Mouse (Mus musculus) neural tube, embryonic 11.5 days (tissue): ENCODE data around the gene Pdcl2. TPM values are rescaled to one million over a fixed set of nuclear protein-coding genes. Genes with fewer than 3 reads are reported as not detected.

Source experiments
- ATAC-seq: fragments of 200-750 bp; cut with Nextera tagmentation; 2 replicates; pipeline ENCODE4 v1.8.0; 2017; ENCODE audit warnings: moderate number of reproducible peaks, mild to moderate bottlenecking, moderate TSS enrichment, moderate library complexity; ENCODE audit not compliant: insufficient read depth, low FRiP score, low TSS enrichment
- DNase-seq: peaks from one replicate; pipeline ENCODE4 v3.0.0-alpha.2; 2015; ENCODE audit warnings: low spot score
- H3K27ac ChIP-seq: fragments of 300-500 bp; sonication (generic); 2 replicates; pipeline ENCODE4 v1.5.1; 2014; ENCODE audit warnings: low read depth, mild to moderate bottlenecking, low read length
- H3K27me3 ChIP-seq: fragments of 300-500 bp; sonication (generic); 2 replicates; pipeline ENCODE4 v1.6.1; 2014; ENCODE audit warnings: mild to moderate bottlenecking, low read length, mixed read lengths; ENCODE audit not compliant: control insufficient read depth, insufficient read depth
- H3K36me3 ChIP-seq: fragments of 300-500 bp; sonication (generic); 2 replicates; pipeline ENCODE4 v1.6.1; 2014; ENCODE audit warnings: mild to moderate bottlenecking, low read length, moderate library complexity, mixed read lengths; ENCODE audit not compliant: control insufficient read depth, insufficient read depth
- H3K4me1 ChIP-seq: fragments of 300-500 bp; sonication (generic); 2 replicates; pipeline ENCODE4 v1.6.1; 2014; ENCODE audit warnings: low read length, mixed read lengths; ENCODE audit not compliant: control insufficient read depth, insufficient read depth
- H3K4me2 ChIP-seq: fragments of 300-500 bp; sonication (generic); 2 replicates; pipeline ENCODE4 v1.6.1; 2014; ENCODE audit warnings: low read depth, mild to moderate bottlenecking, moderate library complexity
- H3K4me3 ChIP-seq: fragments of 300-500 bp; sonication (generic); 2 replicates; pipeline ENCODE4 v1.5.1; 2014; ENCODE audit warnings: low read depth, low read length
- H3K9ac ChIP-seq: fragments of 300-500 bp; sonication (generic); 2 replicates; pipeline ENCODE4 v1.6.1; 2014; ENCODE audit warnings: mild to moderate bottlenecking, low read length
- H3K9me3 ChIP-seq: fragments of 300-500 bp; sonication (generic); 2 replicates; pipeline ENCODE4 v1.6.1; 2016; ENCODE audit warnings: low read length; ENCODE audit not compliant: control insufficient read depth
- WGBS: fragments of 180-500 bp; shearing (Covaris S2); extraction: QIAGEN DNeasy Blood & Tissue Kit; methylation state at CpG from one replicate; pipeline ENCODE4 v1.1.7; 2014; 5-methylcytosine and 5-hydroxymethylcytosine counted together
- polyA plus RNA-seq: library from polyadenylated mRNA; unstranded; fragments of >200 nt; fragmentation: Nextera tagmentation; extraction: Ambion mirVana; gene quantifications from 2 replicates; pipeline ENCODE4 v1.2.1, GENCODE M21; 2014

Gene Pdcl2
- not detected in 2 replicates for polyA plus RNA-seq

DNA sequence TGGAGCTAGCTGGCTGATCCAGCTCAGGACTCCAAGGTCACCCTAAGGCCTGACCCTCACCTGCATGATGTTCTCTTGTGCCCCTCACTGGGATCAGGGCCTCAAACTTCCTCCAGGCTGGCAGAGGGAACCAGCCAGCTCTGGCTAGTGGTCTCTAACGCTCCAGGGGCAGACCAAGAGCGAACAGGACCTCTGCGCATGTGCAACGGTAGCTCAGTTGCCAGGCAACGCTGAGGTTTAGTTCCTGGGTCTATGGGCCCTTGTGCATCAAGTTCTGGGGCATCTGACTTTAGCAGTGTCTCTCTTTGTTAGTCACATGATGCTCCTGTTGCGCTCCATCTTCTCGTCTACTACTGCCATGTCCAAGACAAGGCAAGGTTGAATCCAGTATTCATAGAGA lies at the start of gene Pdcl2:
Gene Pdcl2, minus strand, starts transcription at position 204 of the 400 bp plus-strand sequence.
- no peaks in the 10 kb centered on the region for H3K27me3 ChIP-seq
- no peak within 1 kb of the TSS for H3K4me2 ChIP-seq
- 91% methylated on average over 7 of the region's 7 CpGs for WGBS
- ATAC-seq = no peak
- no peak within 1 kb of the TSS for H3K4me3 ChIP-seq
- H3K36me3 ChIP-seq = no peaks in the 10 kb centered on the region
- H3K9ac ChIP-seq = no peak within 1 kb of the TSS
- no peaks in the 10 kb centered on the region for H3K9me3 ChIP-seq
- H3K4me1 ChIP-seq = no peaks in the 10 kb centered on the region
- no peak within 1 kb of the TSS for H3K27ac ChIP-seq
- no peak for DNase-seq

DNA sequence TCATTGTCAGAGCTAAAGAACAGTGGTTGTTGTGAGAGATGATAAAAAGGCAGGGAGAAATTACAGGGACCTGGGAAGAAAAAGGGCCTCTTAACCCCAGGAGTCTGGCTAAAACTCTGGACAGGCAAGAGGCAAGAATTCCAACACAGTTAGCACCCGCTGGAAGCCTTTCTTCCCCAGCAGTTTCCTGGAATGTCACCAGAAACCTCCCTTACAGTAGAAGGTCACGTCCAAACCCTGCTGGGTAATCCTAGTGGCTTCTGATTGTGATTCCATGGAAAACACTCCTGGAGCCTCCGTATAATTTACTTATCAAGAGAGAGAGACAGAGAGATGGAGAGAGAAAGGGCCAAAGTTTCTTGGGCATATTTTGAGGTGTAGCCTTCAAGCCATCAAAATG lies 48.3 kb upstream of the Pdcl2 start:
- Histone ChIP-seq H3K4me2 (no peak overlapping the region), H3K4me1 (no peaks in the 10 kb centered on the region), H3K9me3 (no peaks in the 10 kb centered on the region), H3K9ac (no peak overlapping the region), H3K27ac (no peak overlapping the region), H3K4me3 (no peak overlapping the region), H3K36me3 (no peaks in the 10 kb centered on the region), H3K27me3 (no peaks in the 10 kb centered on the region)
- 42% methylated on average over 3 of the region's 3 CpGs for WGBS
- DNase-seq = no peak
- no peak for ATAC-seq

DNA sequence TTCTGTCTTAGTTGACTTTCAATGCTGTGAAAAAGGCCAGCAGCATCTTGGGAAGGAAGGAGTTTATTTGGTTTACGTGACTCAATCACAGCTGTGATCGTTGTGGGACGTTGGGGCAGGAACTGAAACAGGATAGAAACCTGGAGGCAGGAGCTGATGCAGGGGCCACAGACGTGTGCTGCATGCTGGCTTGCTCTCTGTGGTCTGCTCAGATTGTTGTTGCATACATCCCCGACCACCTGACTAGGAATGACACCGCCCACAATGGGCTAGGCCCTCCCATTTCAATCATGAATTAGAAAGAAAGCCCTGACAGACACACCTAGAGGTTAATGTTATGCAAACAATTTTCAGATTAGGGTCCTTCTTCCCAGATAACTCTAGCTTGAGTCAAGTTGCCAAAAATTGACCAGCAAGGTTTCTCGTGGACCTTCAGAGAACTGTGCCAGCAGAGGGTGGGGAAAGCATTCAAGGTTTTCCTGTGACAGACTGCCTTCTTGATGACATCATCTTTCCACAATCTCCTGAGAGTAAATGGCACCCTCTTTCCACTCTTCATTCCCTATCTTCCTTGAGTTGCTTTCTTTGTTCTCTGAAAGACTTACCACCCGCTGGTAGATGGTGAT lies 38.4 kb upstream of the Pdcl2 start:
- no peak overlapping the region for H3K4me3 ChIP-seq
- DNase-seq = no peak
- H3K27me3 ChIP-seq = no peaks in the 10 kb centered on the region
- H3K4me1 ChIP-seq = no peaks in the 10 kb centered on the region
- H3K36me3 ChIP-seq = no peaks in the 10 kb centered on the region
- H3K9ac ChIP-seq = no peak overlapping the region
- no peak for ATAC-seq
- no peak overlapping the region for H3K4me2 ChIP-seq
- WGBS = 82% methylated on average over 8 of the region's 8 CpGs
- H3K9me3 ChIP-seq = no peaks in the 10 kb centered on the region
- H3K27ac ChIP-seq = no peak overlapping the region

DNA sequence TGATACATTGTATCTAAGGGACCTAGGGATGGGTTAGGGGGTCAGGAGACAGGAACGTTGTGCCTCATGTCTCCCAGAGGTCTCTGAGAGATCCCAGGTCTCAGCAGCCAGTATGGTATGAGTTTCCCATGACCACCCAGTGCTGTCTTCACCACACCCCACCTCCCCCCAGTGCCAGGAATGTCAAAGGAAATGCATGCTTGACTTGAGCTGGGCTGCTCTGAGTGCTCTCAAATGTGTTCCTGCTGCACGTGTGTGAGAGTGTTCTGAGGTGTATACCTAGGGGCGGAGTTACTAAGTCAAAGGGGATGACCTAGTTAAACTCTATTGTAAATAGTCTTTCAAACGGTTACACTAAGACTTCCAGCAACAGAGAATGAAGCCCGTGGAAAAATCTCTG lies 34.5 kb upstream of the Pdcl2 start:
- DNase-seq (no peak), ATAC-seq (no peak)
- H3K36me3 ChIP-seq = no peaks in the 10 kb centered on the region
- peaks cover 3% of the 10 kb centered on the region; the same call in 1 of the 2 replicates for H3K4me1 ChIP-seq
- no peak overlapping the region for H3K9ac ChIP-seq
- H3K4me3 ChIP-seq = no peak overlapping the region
- no peaks in the 10 kb centered on the region for H3K9me3 ChIP-seq
- peaks cover 14% of the 10 kb centered on the region for H3K27me3 ChIP-seq
- no peak overlapping the region for H3K4me2 ChIP-seq
- H3K27ac ChIP-seq = no peak overlapping the region
- 40% methylated on average over 5 of the region's 5 CpGs for WGBS

DNA sequence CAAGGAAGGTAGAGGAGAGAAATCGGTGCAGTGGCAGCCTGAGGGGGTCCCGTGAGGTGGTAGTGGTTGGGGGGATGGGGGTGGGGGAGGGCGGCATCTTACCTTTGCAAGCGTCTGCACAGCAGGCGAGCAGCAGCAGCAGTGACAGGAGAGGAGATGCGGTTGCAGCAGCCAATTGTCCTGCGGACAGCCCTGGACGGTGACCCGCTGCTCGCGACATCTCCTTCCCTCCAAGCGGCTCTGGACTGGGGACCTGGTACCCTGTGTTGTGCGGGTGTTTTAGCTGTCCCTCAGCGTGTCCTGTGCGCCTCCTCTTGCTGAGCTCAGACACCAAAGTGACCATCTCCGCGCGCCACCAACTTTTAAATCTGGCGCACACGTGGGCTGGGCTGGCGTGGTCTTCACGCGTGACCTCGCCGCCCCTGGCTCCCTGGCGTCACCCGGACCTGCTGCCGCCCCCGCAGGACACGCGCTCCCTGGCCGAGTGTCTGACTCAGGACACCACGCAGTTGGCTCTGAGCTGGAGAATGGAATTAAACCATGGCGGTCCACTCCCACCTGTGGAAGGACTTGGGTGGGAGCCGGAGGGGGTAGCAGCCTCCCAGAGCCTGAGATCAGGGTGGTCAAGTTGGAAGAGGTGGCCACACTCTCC lies 32.6 kb upstream of the Pdcl2 start, which contains the start of gene Nmu:
Gene Nmu, minus strand, starts transcription at position 336 of the 652 bp plus-strand sequence.
- Histone ChIP-seq H3K27me3 (peaks cover 14% of the 10 kb centered on the region), H3K9ac (peak within 1 kb of the TSS; percentile 26; the same call in 1 of the 2 replicates), H3K36me3 (no peaks in the 10 kb centered on the region), H3K4me1 (peaks cover 3% of the 10 kb centered on the region; the same call in 1 of the 2 replicates), H3K4me2 (peak within 1 kb of the TSS; percentile 66), H3K27ac (no peak within 1 kb of the TSS), H3K4me3 (peak within 1 kb of the TSS; percentile 30), H3K9me3 (no peaks in the 10 kb centered on the region)
- whole genome bisulfite sequencing = 4% methylated on average over 35 of the region's 35 CpGs
- ATAC-seq (no peak), DNase-seq (peak; percentile 18)

DNA sequence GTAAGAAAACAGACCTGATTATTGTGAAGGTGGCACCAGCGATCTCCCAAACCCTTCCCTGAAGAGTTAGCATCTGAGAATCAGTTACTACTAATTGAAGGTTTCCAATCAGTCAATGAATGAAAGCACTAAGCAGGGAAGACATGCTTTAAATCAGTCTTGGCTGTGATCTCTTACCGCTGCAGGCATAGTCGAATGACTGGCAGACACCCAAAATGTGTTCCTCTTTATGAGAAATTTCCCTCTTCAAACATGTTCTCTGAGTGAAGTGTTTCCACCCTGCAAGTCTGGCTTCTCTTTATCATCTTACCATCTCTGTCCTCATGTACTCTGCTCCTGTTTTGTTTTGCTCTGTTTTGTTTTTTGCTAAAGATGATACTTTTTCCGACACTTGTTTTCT lies 29.8 kb upstream of the Pdcl2 start:
- DNase-seq = no peak
- Histone ChIP-seq H3K27me3 (peaks cover 14% of the 10 kb centered on the region), H3K9ac (no peak overlapping the region), H3K36me3 (no peaks in the 10 kb centered on the region), H3K4me2 (no peak overlapping the region), H3K4me3 (no peak overlapping the region), H3K27ac (no peak overlapping the region), H3K9me3 (no peaks in the 10 kb centered on the region), H3K4me1 (peaks cover 3% of the 10 kb centered on the region; the same call in 1 of the 2 replicates)
- WGBS = 83% methylated on average over 4 of the region's 4 CpGs
- ATAC-seq = no peak

DNA sequence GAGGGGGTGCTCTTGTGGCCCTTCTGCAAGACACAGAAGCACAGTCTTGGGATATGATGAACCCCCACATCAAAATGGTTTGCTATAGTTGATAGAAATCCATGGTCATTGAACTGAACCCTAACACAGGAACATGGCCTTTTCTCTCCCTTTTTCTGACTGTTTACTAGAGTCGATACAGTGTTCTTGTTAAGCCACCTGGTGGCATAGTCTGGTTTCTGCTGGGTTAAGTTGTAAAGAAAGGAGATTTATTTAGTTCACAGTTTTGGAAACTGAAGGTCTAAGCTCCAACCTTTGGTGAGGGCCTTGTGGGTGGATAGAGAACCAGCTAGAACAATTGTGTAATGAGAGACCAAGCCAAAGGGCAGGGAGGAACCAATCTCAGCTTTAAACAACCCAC lies 29.1 kb upstream of the Pdcl2 start:
- ATAC-seq = no peak
- H3K4me3 ChIP-seq = no peak overlapping the region

DNA sequence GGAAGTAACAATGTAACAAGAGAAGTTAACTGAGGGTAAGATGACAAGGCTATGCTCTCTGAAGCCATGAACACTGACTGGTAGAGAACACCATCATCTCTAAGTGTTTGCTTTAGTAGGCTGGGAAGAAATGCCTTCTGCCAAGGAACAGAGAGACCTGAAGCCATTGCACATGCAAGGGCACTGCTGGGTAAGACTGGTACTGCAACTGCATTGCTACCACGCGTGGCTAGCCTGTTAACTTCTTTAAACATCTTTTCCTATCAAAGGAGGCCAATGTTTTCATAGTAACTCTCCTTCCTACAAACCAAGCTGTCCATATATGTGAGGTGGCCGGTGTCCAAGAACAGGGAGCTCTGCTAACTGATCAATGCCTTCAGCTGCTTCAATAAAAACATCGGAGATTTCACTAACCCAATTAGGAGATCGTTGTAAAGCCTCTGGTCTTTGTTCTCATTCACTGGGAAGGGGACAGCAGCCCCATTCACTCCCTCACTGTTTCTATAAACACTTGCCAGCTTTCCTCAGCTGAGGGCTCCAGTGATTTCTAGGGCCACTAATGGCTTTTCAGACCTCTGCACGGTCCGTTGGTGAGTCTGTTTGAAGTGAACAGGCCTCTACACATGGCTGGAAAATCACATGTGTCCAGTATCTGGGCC lies 21.1 kb upstream of the Pdcl2 start:
- DNase-seq = no peak
- no peaks in the 10 kb centered on the region for H3K27me3 ChIP-seq
- H3K9ac ChIP-seq = no peak overlapping the region
- 35% methylated on average over 7 of the region's 7 CpGs for WGBS
- H3K27ac ChIP-seq = no peak overlapping the region
- no peaks in the 10 kb centered on the region for H3K9me3 ChIP-seq
- no peaks in the 10 kb centered on the region for H3K4me1 ChIP-seq
- H3K4me2 ChIP-seq = no peak overlapping the region
- ATAC-seq = no peak
- no peak overlapping the region for H3K4me3 ChIP-seq
- no peaks in the 10 kb centered on the region for H3K36me3 ChIP-seq

More for the DNA sequence above, 29.1 kb upstream of the Pdcl2 start:
- Histone ChIP-seq H3K4me1 (peaks cover 3% of the 10 kb centered on the region; the same call in 1 of the 2 replicates), H3K4me2 (no peak overlapping the region), H3K36me3 (no peaks in the 10 kb centered on the region), H3K27me3 (peaks cover 14% of the 10 kb centered on the region), H3K9me3 (no peaks in the 10 kb centered on the region), H3K9ac (no peak overlapping the region), H3K27ac (no peak overlapping the region)
- DNase-seq = no peak
- WGBS = 87% methylated on average over 1 of the region's 1 CpGs
